Mouse (Mus musculus): ENCODE results near the gene Ufc1.

DNA sequence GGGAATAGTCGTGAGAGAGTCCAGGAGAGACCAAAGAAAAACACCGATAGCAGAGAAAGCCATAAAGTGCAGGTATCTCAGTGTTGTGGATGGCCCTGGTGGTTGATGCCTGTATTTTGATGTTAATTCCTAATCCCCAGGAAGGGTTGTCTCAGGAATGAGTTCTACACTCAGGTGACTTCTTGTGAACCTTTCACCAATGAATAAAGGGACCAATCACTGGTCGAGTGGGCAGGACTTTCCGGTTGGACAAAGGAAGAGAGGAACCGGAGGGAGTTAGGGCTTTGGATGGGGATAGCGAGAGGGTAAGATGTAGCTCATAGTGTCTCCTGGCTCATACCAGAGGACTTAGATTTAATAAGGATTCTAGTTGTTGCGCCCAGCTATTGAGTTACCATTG lies 24.9 kb upstream of the Ufc1 start:
- TF ChIP-seq POLR2A (IDR thresholded peaks at IDR 0.05; ENCODE audit: control insufficient read depth, low read depth, low read length) = no peak
- no peak for TF ChIP-seq CTCF (IDR thresholded peaks at IDR 0.05; ENCODE audit: control insufficient read depth, insufficient read depth, insufficient replicate concordance, low read depth, low read length)
